Mouse (Mus musculus): ENCODE data around the gene Pde1a. TPM values are rescaled to one million over a fixed set of nuclear protein-coding genes. Genes with fewer than 3 reads are reported as not detected.
"Not testable (repeated sequence)": the region's sequence is repeated elsewhere in the genome, so short reads cannot be mapped to it uniquely, and the experiment has no call there.

Pde1a gene
- polyA plus RNA-seq, 1 experiment from 2014 or later, result 37.5 TPM

- no peak for DNase-seq (ENCODE audit: low spot score)
- Histone ChIP-seq H3K9me3 (replicated peaks; ENCODE audit: low read length) (no peaks in the 10 kb centered on the region), H3K9ac (ENCODE audit: low read depth, low read length) (no peak overlapping the region), H3K4me3 (replicated peaks; ENCODE audit: low read depth, low read length) (no peak overlapping the region), H3K27ac (no peak overlapping the region), H3K4me1 (replicated peaks; ENCODE audit: insufficient read depth, low read length) (no peaks in the 10 kb centered on the region), H3K36me3 (ENCODE audit: insufficient read depth, low read length) (no peaks in the 10 kb centered on the region), H3K27me3 (ENCODE audit: insufficient read depth, low read length) (no peaks in the 10 kb centered on the region), H3K4me2 (ENCODE audit: low read length) (no peak overlapping the region)
- no peak for TF ChIP-seq CTCF (IDR thresholded peaks at IDR 0.05; ENCODE audit: low read depth)
- WGBS, result 93% methylated on average over 4 of the region's 4 CpGs
- no peak for ATAC-seq (replicated peaks; ENCODE audit: low FRiP score, low read depth)
Measured at GRCm38 (mm10) chr2:79883210-79883609, 246.0 kb downstream of the Pde1a start.

- Histone ChIP-seq H3K4me3 (replicated peaks; ENCODE audit: low read depth, low read length) (no peak overlapping the region), H3K27ac (no peak overlapping the region), H3K4me1 (replicated peaks; ENCODE audit: insufficient read depth, low read length) (no peaks in the 10 kb centered on the region), H3K36me3 (ENCODE audit: insufficient read depth, low read length) (no peaks in the 10 kb centered on the region), H3K4me2 (ENCODE audit: low read length) (no peak overlapping the region), H3K27me3 (ENCODE audit: insufficient read depth, low read length) (no peaks in the 10 kb centered on the region), H3K9me3 (replicated peaks; ENCODE audit: low read length) (no peaks in the 10 kb centered on the region), H3K9ac (ENCODE audit: low read depth, low read length) (no peak overlapping the region)
- 42% methylated on average over 9 of the region's 9 CpGs for WGBS
- ATAC-seq (replicated peaks; ENCODE audit: low FRiP score, low read depth), result peak; percentile 68
- peak; percentile 94 for TF ChIP-seq CTCF (IDR thresholded peaks at IDR 0.05; ENCODE audit: low read depth)
- DNase-seq (ENCODE audit: low spot score), result peak; percentile 91
Measured at GRCm38 (mm10) chr2:79865275-79865999, 263.8 kb downstream of the Pde1a start.

- ATAC-seq (replicated peaks; ENCODE audit: low FRiP score, low read depth) (no peak), DNase-seq (ENCODE audit: low spot score) (no peak)
- Histone ChIP-seq H3K4me3 (replicated peaks; ENCODE audit: low read depth, low read length) (no peak overlapping the region), H3K4me1 (replicated peaks; ENCODE audit: insufficient read depth, low read length) (no peaks in the 10 kb centered on the region), H3K4me2 (ENCODE audit: low read length) (no peak overlapping the region), H3K27ac (no peak overlapping the region), H3K9me3 (replicated peaks; ENCODE audit: low read length) (no peaks in the 10 kb centered on the region), H3K36me3 (ENCODE audit: insufficient read depth, low read length) (no peaks in the 10 kb centered on the region), H3K27me3 (ENCODE audit: insufficient read depth, low read length) (no peaks in the 10 kb centered on the region), H3K9ac (ENCODE audit: low read depth, low read length) (no peak overlapping the region)
- no peak for TF ChIP-seq CTCF (IDR thresholded peaks at IDR 0.05; ENCODE audit: low read depth)
- 89% methylated on average over 1 of the region's 1 CpGs for WGBS
Measured at GRCm38 (mm10) chr2:79856874-79857273, 272.4 kb downstream of the Pde1a start.

- not testable (repeated sequence) for H3K36me3 ChIP-seq (ENCODE audit: insufficient read depth, low read length); H3K27ac ChIP-seq; H3K9me3 ChIP-seq (replicated peaks; ENCODE audit: low read length); ATAC-seq (replicated peaks; ENCODE audit: low FRiP score, low read depth); H3K4me1 ChIP-seq (replicated peaks; ENCODE audit: insufficient read depth, low read length); H3K27me3 ChIP-seq (ENCODE audit: insufficient read depth, low read length); H3K9ac ChIP-seq (ENCODE audit: low read depth, low read length); H3K4me2 ChIP-seq (ENCODE audit: low read length); H3K4me3 ChIP-seq (replicated peaks; ENCODE audit: low read depth, low read length); DNase-seq (ENCODE audit: low spot score)
- 91% methylated on average over 13 of the region's 13 CpGs for WGBS
Measured at GRCm38 (mm10) chr2:79847396-79847795, 281.9 kb downstream of the Pde1a start.

GRCm38 (mm10) chr2:79839513-79839912 is 289.7 kb downstream of the Pde1a start:
- WGBS, result 53% methylated on average over 5 of the region's 5 CpGs
- ATAC-seq (replicated peaks; ENCODE audit: low FRiP score, low read depth) (no peak), DNase-seq (ENCODE audit: low spot score) (no peak)
- H3K9ac ChIP-seq (ENCODE audit: low read depth, low read length), result no peak overlapping the region
- no peaks in the 10 kb centered on the region for H3K4me1 ChIP-seq (replicated peaks; ENCODE audit: insufficient read depth, low read length)
- TF ChIP-seq CTCF (IDR thresholded peaks at IDR 0.05; ENCODE audit: low read depth), result no peak
- H3K36me3 ChIP-seq (ENCODE audit: insufficient read depth, low read length), result no peaks in the 10 kb centered on the region
- no peak overlapping the region for H3K4me2 ChIP-seq (ENCODE audit: low read length)
- no peaks in the 10 kb centered on the region for H3K9me3 ChIP-seq (replicated peaks; ENCODE audit: low read length)
- H3K27me3 ChIP-seq (ENCODE audit: insufficient read depth, low read length), result no peaks in the 10 kb centered on the region
- no peak overlapping the region for H3K4me3 ChIP-seq (replicated peaks; ENCODE audit: low read depth, low read length)
- no peak overlapping the region for H3K27ac ChIP-seq

GRCm38 (mm10) chr2:79839090-79839489 is 290.2 kb downstream of the Pde1a start:
- no peak for DNase-seq (ENCODE audit: low spot score)
- no peak overlapping the region for H3K27ac ChIP-seq
- no peak overlapping the region for H3K4me3 ChIP-seq (replicated peaks; ENCODE audit: low read depth, low read length)
- H3K4me2 ChIP-seq (ENCODE audit: low read length), result no peak overlapping the region
- H3K36me3 ChIP-seq (ENCODE audit: insufficient read depth, low read length), result no peaks in the 10 kb centered on the region
- TF ChIP-seq CTCF (IDR thresholded peaks at IDR 0.05; ENCODE audit: low read depth), result no peak
- no peak overlapping the region for H3K9ac ChIP-seq (ENCODE audit: low read depth, low read length)
- ATAC-seq (replicated peaks; ENCODE audit: low FRiP score, low read depth), result no peak
- 61% methylated on average over 6 of the region's 6 CpGs for WGBS
- H3K4me1 ChIP-seq (replicated peaks; ENCODE audit: insufficient read depth, low read length), result no peaks in the 10 kb centered on the region
- no peaks in the 10 kb centered on the region for H3K27me3 ChIP-seq (ENCODE audit: insufficient read depth, low read length)
- no peaks in the 10 kb centered on the region for H3K9me3 ChIP-seq (replicated peaks; ENCODE audit: low read length)

GRCm38 (mm10) chr2:79825853-79826252 is 303.4 kb downstream of the Pde1a start:
- H3K4me2 ChIP-seq (ENCODE audit: low read length), result no peak overlapping the region
- no peaks in the 10 kb centered on the region for H3K9me3 ChIP-seq (replicated peaks; ENCODE audit: low read length)
- H3K4me3 ChIP-seq (replicated peaks; ENCODE audit: low read depth, low read length), result no peak overlapping the region
- 20% methylated on average over 4 of the region's 4 CpGs for WGBS
- H3K4me1 ChIP-seq (replicated peaks; ENCODE audit: insufficient read depth, low read length), result no peaks in the 10 kb centered on the region
- no peak for TF ChIP-seq CTCF (IDR thresholded peaks at IDR 0.05; ENCODE audit: low read depth)
- H3K9ac ChIP-seq (ENCODE audit: low read depth, low read length), result no peak overlapping the region
- H3K27ac ChIP-seq, result no peak overlapping the region
- no peak for ATAC-seq (replicated peaks; ENCODE audit: low FRiP score, low read depth)
- no peaks in the 10 kb centered on the region for H3K36me3 ChIP-seq (ENCODE audit: insufficient read depth, low read length)
- H3K27me3 ChIP-seq (ENCODE audit: insufficient read depth, low read length), result no peaks in the 10 kb centered on the region
- DNase-seq (ENCODE audit: low spot score), result peak; percentile 53

Data from kidney, postnatal 0 days (tissue).